Mouse (Mus musculus) embryonic fibroblast, embryonic 13.5 days (primary cell): ENCODE results near the gene Cpeb1. TPM values are rescaled to one million over a fixed set of nuclear protein-coding genes. Genes with fewer than 3 reads are reported as not detected.

Experiments used
- H3K27ac ChIP-seq: 2 replicates; pipeline ENCODE4 v1.5.1; 2012; ENCODE audit warnings: low read length, control low read depth, inconsistent platforms; ENCODE audit not compliant: insufficient read depth
- H3K4me1 ChIP-seq: 2 replicates; pipeline ENCODE4 v1.6.1; 2011; ENCODE audit warnings: low read length; ENCODE audit not compliant: control insufficient read depth, insufficient read depth
- H3K4me3 ChIP-seq: 2 replicates; pipeline ENCODE4 v1.5.1; 2011; ENCODE audit warnings: mild to moderate bottlenecking, control low read depth, low read length; ENCODE audit not compliant: insufficient read depth
- CTCF ChIP-seq: IDR thresholded peaks from 2 replicates; pipeline ENCODE4 v1.5.1; 2011; ENCODE audit warnings: mild to moderate bottlenecking, control low read depth, low read length, moderate library complexity, borderline replicate concordance; ENCODE audit not compliant: insufficient read depth
- POLR2A ChIP-seq: IDR thresholded peaks from 2 replicates; pipeline ENCODE4 v1.6.1; 2011; ENCODE audit warnings: low read depth, mild to moderate bottlenecking, control low read depth, low read length, moderate library complexity
- polyA plus RNA-seq: library from polyadenylated mRNA; stranded (reverse); fragments of >200 nt; gene quantifications from 2 replicates; pipeline ENCODE4 v1.2.4, GENCODE M21; 2011; ENCODE audit warnings: low read depth; ENCODE audit not compliant: missing spikeins, insufficient read length

Cpeb1 gene
- polyA plus RNA-seq, 1 experiment, result 37.4 TPM

DNA sequence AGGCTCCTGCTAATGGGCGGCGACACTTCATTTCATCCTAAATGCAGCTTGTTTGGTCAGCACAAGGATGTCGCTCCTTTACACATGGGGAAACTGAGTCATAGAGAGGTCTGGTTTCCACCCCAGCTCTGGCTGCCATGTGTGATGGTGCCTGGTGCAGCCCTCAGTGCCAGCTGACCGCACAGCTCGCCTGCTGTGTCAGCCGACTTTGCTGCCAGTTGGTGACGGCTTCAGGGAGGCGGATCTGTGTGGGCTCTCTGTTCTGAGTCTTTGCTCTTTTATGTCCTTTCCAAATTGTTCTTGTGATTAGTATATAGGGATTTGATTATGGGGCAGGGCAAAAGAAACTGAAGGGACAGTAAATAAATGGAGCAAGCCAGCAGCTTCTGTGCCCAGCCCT is 147.5 kb downstream of the Cpeb1 start:
- TF ChIP-seq CTCF, result no peak
- no peak for TF ChIP-seq POLR2A
- H3K27ac ChIP-seq, result no peak overlapping the region
- no peak overlapping the region for H3K4me3 ChIP-seq
- no peaks in the 10 kb centered on the region for H3K4me1 ChIP-seq

DNA sequence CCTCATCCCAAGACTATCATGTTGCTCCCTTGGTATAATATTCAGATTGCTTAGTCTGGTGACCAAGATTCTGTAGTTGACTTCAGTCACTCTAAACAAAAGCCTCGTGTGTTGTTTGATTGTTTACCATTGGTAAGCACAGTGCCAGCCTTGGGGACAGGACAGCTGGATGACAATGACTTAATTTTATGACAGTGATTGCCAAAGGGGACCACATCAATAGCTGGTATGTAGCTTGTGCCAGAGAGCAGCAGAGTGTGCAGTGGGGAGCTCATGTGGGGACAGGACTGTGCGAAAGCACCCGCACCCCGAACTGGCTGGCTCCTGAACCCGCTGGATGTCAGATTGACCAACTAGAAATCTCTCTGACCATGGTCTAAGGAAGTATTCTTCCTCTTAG is 150.6 kb downstream of the Cpeb1 start:
- Histone ChIP-seq H3K27ac (no peak overlapping the region), H3K4me1 (no peaks in the 10 kb centered on the region), H3K4me3 (no peak overlapping the region)
- TF ChIP-seq CTCF, result no peak
- TF ChIP-seq POLR2A, result no peak

DNA sequence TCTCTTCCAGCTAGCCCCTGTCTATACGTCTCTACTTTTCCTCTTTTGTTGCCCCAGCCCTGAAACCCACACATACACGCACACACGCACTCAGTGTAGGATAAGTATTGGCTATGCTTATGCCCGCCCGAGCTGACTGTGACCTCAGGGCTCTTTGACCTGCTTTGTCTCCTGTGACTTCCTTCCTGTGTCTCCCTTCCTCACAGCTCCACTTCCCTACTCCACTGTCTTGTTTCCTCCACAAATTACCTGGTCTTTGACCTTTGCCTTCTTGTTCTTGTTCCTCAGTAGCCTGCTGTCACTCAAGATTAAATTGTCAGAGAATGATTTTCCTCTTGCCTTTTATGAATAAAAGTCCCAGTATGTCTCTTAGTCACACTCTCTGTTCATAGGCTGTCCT is 151.2 kb downstream of the Cpeb1 start:
- TF ChIP-seq CTCF (no peak), POLR2A (no peak)
- no peak overlapping the region for H3K27ac ChIP-seq
- no peak overlapping the region for H3K4me3 ChIP-seq
- H3K4me1 ChIP-seq, result no peaks in the 10 kb centered on the region

DNA sequence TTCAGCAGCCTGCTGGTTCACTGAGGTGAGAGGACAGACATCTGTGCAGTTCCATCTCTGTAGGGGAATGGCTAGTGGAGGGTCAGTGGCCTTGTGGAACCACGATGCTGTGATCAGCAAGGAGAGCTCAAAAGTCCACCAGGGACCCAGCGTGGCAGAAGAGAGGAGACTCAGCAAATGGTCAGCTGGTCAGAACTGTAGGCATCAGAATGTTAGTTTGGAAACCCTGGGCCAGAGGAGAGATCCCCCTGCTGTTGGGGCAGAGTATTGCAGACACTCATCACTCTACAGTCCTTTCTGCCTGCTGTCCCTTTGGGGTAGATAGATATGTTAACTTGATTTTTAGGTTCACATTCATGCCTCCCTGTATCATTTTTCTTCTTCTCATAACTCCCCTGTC is 151.6 kb downstream of the Cpeb1 start:
- no peaks in the 10 kb centered on the region for H3K4me1 ChIP-seq
- no peak overlapping the region for H3K4me3 ChIP-seq
- no peak overlapping the region for H3K27ac ChIP-seq
- TF ChIP-seq CTCF (no peak), POLR2A (no peak)

DNA sequence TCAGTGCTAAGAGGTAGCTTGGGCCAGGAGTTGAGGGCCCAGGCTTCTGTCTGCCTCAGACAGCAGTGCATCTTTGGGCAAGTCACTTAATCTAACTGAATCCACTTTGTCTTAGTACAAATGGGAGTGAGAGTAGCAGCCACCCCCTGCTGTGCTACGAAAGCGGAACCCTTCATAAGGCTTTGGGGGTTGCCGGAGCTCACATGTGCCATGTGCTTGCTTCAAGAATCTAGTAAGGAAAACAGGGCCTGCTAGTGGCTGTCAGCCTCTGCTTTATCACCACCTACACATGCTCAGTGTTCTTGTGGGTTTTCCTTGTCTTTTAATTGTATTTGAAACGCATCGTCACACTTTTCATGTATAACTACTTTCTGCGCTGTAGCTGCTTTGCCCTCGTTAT is 153.9 kb downstream of the Cpeb1 start:
- Histone ChIP-seq H3K27ac (no peak overlapping the region), H3K4me1 (no peaks in the 10 kb centered on the region), H3K4me3 (no peak overlapping the region)
- no peak for TF ChIP-seq CTCF
- no peak for TF ChIP-seq POLR2A

DNA sequence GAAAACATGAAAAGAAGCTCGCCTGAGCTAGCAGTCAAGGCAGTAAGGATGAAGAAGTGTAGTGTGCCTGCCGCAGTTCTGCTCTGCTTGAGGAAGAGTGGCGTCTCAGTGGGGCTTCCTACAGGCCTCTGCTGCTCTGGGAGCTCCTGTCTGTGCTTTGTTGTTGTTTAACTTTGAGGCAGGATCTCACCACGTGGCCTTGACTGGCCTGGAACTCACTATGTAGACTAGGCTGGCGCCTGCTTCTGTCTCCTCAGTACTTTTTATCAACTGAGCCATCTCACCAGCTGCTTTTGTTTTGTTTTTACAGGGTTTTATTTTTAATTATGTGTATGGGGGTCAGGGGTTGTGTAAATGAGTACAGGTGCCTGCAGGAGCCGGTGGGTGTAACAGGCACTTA is 157.1 kb downstream of the Cpeb1 start:
- Histone ChIP-seq H3K4me1 (no peaks in the 10 kb centered on the region), H3K27ac (no peak overlapping the region), H3K4me3 (no peak overlapping the region)
- TF ChIP-seq POLR2A (no peak), CTCF (no peak)

Other genes with a start within 250 kb of the Cpeb1 start
- gene Pde8a, start 241.9 kb downstream of the Cpeb1 start, polyA plus RNA-seq, result 20.8 and 30.6 TPM in 2 replicates
- 1,473 and 1,652 TPM in 2 replicates for gene Rps17, start 110.2 kb downstream of the Cpeb1 start, polyA plus RNA-seq
- gene Ap3b2, start 38.5 kb upstream of the Cpeb1 start, polyA plus RNA-seq, result 0.33 TPM in 1 of 2 replicates, not detected in the other
- gene BC048679, start 42.8 kb upstream of the Cpeb1 start, polyA plus RNA-seq, result not detected in 2 replicates
- not detected in 2 replicates for gene Fsd2, start 111.5 kb upstream of the Cpeb1 start, polyA plus RNA-seq
- 7.5 and 7.9 TPM in 2 replicates for gene Whamm, start 115.8 kb upstream of the Cpeb1 start, polyA plus RNA-seq